Mouse (Mus musculus): ENCODE results near the gene Dgkd.

The Dgkd gene

GRCm38 (mm10) chr1:87935546-87935945 is 82.5 kb downstream of the Dgkd start:
- DNase-seq (ENCODE audit: low spot score), result no peak

GRCm38 (mm10) chr1:87936075-87936474 is 83.0 kb downstream of the Dgkd start:
- no peak for DNase-seq (ENCODE audit: low spot score)

GRCm38 (mm10) chr1:87936516-87936915 is 83.4 kb downstream of the Dgkd start:
- DNase-seq (ENCODE audit: low spot score), result no peak

- DNase-seq (ENCODE audit: low spot score), result no peak
Measured at GRCm38 (mm10) chr1:87941765-87942164, 88.7 kb downstream of the Dgkd start.

- DNase-seq (ENCODE audit: low spot score), result no peak
Measured at GRCm38 (mm10) chr1:87947681-87948091, 94.6 kb downstream of the Dgkd start.

GRCm38 (mm10) chr1:87951641-87952040 is 98.6 kb downstream of the Dgkd start:
- DNase-seq (ENCODE audit: low spot score), result no peak

- no peak for DNase-seq (ENCODE audit: low spot score)
Measured at GRCm38 (mm10) chr1:87953073-87953472, 100.0 kb downstream of the Dgkd start.

GRCm38 (mm10) chr1:87958931-87959330 is 105.8 kb downstream of the Dgkd start:
- DNase-seq (ENCODE audit: low spot score), result no peak

GRCm38 (mm10) chr1:87959532-87959931 is 106.4 kb downstream of the Dgkd start:
- no peak for DNase-seq (ENCODE audit: low spot score)

GRCm38 (mm10) chr1:87959998-87960431 is 106.9 kb downstream of the Dgkd start:
- no peak for DNase-seq (ENCODE audit: low spot score)

- no peak for DNase-seq (ENCODE audit: low spot score)
Measured at GRCm38 (mm10) chr1:87960752-87961151, 107.7 kb downstream of the Dgkd start.

- DNase-seq (ENCODE audit: low spot score), result no peak
Measured at GRCm38 (mm10) chr1:87961459-87962167, 108.5 kb downstream of the Dgkd start.

GRCm38 (mm10) chr1:87970381-87970780 is 117.3 kb downstream of the Dgkd start:
- no peak for DNase-seq (ENCODE audit: low spot score)

- DNase-seq (ENCODE audit: low spot score), result no peak
Measured at GRCm38 (mm10) chr1:87982291-87982690, 129.2 kb downstream of the Dgkd start.

GRCm38 (mm10) chr1:87992716-87993115 is 139.6 kb downstream of the Dgkd start:
- no peak for DNase-seq (ENCODE audit: low spot score)
